Mouse (Mus musculus): Measurements from ENCODE around the gene Ciao2b.

DNA sequence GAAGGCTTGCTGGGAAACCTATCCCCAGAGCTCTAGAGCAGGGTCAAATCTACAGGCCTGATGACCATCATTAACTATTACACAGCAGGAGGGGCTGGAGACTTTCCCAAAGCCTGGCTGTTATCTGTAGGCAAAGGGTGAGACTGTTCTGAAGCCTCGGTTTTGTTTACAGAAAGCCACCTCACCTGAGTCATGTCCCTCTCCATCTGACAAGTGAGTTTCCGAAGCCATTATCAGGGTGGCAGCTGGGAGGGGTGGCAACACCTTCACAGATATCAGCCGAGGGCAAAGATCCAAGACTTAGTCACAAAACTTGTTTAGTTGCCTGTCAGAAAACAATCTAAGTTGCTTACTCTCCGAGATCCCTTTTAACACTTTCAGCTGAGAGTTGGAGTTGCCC is 46.7 kb upstream of the Ciao2b start:
- TF ChIP-seq CTCF (conservative IDR thresholded peaks at IDR 0.05 in 1 of 2, IDR thresholded peaks at IDR 0.05 in 1 of 2; ENCODE audit: low read depth in 2 of 2, low read length in 2 of 2): no peak
- TF ChIP-seq USF1 (IDR thresholded peaks at IDR 0.05; ENCODE audit: low read depth, low read length): no peak
- TF ChIP-seq ETS1 (conservative IDR thresholded peaks at IDR 0.05; ENCODE audit: low read depth, low read length): no peak
- TF ChIP-seq POLR2A (IDR thresholded peaks at IDR 0.05; ENCODE audit: low read depth, low read length): no peak
- no peak for TF ChIP-seq MXI1 (IDR thresholded peaks at IDR 0.05; ENCODE audit: low read depth, low read length)
- no peak for TF ChIP-seq USF2 (conservative IDR thresholded peaks at IDR 0.05; ENCODE audit: low read depth, low read length)
- no peak for TF ChIP-seq TBP (conservative IDR thresholded peaks at IDR 0.05; ENCODE audit: low read depth, low read length)
- TF ChIP-seq POLR2AphosphoS2 (IDR thresholded peaks at IDR 0.05; ENCODE audit: low read depth, low read length): no peak
- TF ChIP-seq CHD2 (IDR thresholded peaks at IDR 0.05; ENCODE audit: low read length): no peak

Measured in CH12.LX (cell line).